Mouse (Mus musculus): ENCODE measurements around the gene Slc7a1. TPM values are rescaled to one million over a fixed set of nuclear protein-coding genes. Genes with fewer than 3 reads are reported as not detected.
A peak's percentile ranks its signal among the peaks of the same experiment; 100 is the strongest.

Gene Slc7a1
- polyA plus RNA-seq, 1 experiment = 10.2 TPM

DNA sequence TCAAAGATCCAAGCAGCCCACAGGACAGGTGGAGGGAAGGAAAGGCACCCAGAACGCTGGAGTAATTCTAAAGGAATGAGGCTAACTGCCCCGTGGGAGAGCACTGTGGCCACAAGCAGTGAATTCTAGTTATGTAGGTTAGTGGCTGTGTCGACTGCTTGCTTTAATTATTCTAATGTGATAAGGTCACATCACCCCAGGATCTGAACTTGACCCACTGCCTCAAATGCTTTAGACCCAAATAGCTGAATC is 38.0 kb downstream of the Slc7a1 start:
- Histone ChIP-seq H3K4me3 (ENCODE audit: insufficient read depth, low read length) (no peak overlapping the region), H3K4me1 (ENCODE audit: control insufficient read depth, insufficient read depth, low read length) (no peaks in the 10 kb centered on the region), H3K27ac (ENCODE audit: insufficient read depth, low read length) (no peak overlapping the region)
- no peak for TF ChIP-seq CTCF (IDR thresholded peaks at IDR 0.05; ENCODE audit: extremely low read depth, insufficient read depth, low read length)
- no peak for TF ChIP-seq POLR2A (IDR thresholded peaks at IDR 0.05; ENCODE audit: extremely low read depth, insufficient read depth, low read length)

GRCm38 (mm10) chr5:148360922-148361758 is 38.6 kb downstream of the Slc7a1 start:
- no peaks in the 10 kb centered on the region for H3K4me1 ChIP-seq (ENCODE audit: control insufficient read depth, insufficient read depth, low read length)
- TF ChIP-seq CTCF (IDR thresholded peaks at IDR 0.05; ENCODE audit: extremely low read depth, insufficient read depth, low read length) (no peak), POLR2A (IDR thresholded peaks at IDR 0.05; ENCODE audit: extremely low read depth, insufficient read depth, low read length) (no peak)
- no peak overlapping the region for H3K4me3 ChIP-seq (ENCODE audit: insufficient read depth, low read length)
- no peak overlapping the region for H3K27ac ChIP-seq (ENCODE audit: insufficient read depth, low read length)

DNA sequence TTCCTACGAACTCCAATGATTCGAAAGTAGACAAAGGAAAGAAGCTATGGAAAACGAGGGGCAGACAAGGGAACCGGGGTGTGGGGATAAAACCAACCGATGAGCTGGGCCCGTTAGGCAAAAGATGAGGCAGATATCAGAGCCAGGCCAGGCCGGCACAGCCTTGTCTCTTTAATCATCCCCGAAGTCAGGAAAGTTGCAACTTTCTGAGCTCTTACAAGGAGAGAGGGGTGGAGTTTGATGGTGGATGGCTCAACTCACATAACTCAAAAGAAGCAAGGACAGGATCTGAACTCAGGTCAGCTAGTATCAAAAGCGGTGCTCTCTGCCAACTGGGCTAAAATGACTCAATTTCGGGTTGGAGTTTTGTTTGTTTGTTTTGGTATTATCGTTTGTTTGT is 40.6 kb downstream of the Slc7a1 start:
- H3K4me3 ChIP-seq (ENCODE audit: insufficient read depth, low read length) = no peak overlapping the region
- no peak overlapping the region for H3K27ac ChIP-seq (ENCODE audit: insufficient read depth, low read length)
- H3K4me1 ChIP-seq (ENCODE audit: control insufficient read depth, insufficient read depth, low read length) = no peaks in the 10 kb centered on the region
- TF ChIP-seq CTCF (IDR thresholded peaks at IDR 0.05; ENCODE audit: extremely low read depth, insufficient read depth, low read length) (no peak), POLR2A (IDR thresholded peaks at IDR 0.05; ENCODE audit: extremely low read depth, insufficient read depth, low read length) (no peak)

- TF ChIP-seq POLR2A (IDR thresholded peaks at IDR 0.05; ENCODE audit: extremely low read depth, insufficient read depth, low read length) = no peak
- TF ChIP-seq CTCF (IDR thresholded peaks at IDR 0.05; ENCODE audit: extremely low read depth, insufficient read depth, low read length) = no peak
- H3K4me1 ChIP-seq (ENCODE audit: control insufficient read depth, insufficient read depth, low read length) = no peaks in the 10 kb centered on the region
- no peak overlapping the region for H3K4me3 ChIP-seq (ENCODE audit: insufficient read depth, low read length)
These were observed 42.5 kb downstream of the Slc7a1 start for GRCm38 (mm10) chr5:148357168-148357567.

DNA sequence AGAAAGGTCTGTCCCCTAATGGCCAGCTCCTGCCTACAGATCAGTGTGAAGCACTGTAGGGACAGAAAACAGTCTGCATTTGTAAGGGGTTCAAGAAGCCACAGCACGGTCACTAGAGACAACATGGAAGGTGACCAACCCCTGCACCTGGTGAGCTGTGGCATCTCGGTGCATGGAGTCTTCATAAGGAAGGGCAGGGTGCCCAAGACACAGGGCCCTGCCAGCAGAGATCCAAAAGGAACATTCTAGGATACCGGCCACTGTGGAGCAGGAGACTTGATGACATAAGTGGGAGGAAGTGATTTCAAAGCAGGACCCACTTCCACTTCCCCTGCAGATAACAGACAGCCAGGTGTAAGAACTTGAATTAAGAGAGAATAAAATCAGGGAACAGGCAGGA is 43.9 kb downstream of the Slc7a1 start:
- Histone ChIP-seq H3K27ac (ENCODE audit: insufficient read depth, low read length) (no peak overlapping the region), H3K4me1 (ENCODE audit: control insufficient read depth, insufficient read depth, low read length) (no peaks in the 10 kb centered on the region), H3K4me3 (ENCODE audit: insufficient read depth, low read length) (no peak overlapping the region)
- no peak for TF ChIP-seq POLR2A (IDR thresholded peaks at IDR 0.05; ENCODE audit: extremely low read depth, insufficient read depth, low read length)
- no peak for TF ChIP-seq CTCF (IDR thresholded peaks at IDR 0.05; ENCODE audit: extremely low read depth, insufficient read depth, low read length)

More at GRCm38 (mm10) chr5:148357168-148357567, 42.5 kb downstream of the Slc7a1 start:
- no peak overlapping the region for H3K27ac ChIP-seq (ENCODE audit: insufficient read depth, low read length)

DNA sequence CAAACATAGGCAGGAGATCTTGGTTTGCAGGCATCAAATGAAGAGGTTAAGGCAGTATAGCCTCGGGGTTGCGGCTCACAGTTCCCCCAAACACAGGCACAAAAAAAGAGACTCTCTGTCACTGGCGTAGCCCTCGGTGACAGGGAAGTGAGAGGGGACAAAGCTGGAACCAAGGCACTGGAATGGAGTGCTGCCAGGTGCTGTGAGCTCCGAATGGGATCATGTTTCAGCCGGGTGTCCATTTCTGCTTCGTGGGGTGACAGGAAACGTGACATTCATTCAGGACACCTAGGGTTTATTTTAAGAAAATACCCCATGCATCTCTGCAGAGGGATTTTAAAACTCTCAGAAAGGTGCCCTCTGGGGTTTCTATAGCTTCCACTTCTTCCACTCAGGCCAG is 45.2 kb downstream of the Slc7a1 start:
- TF ChIP-seq POLR2A (IDR thresholded peaks at IDR 0.05; ENCODE audit: extremely low read depth, insufficient read depth, low read length) (no peak), CTCF (IDR thresholded peaks at IDR 0.05; ENCODE audit: extremely low read depth, insufficient read depth, low read length) (no peak)

DNA sequence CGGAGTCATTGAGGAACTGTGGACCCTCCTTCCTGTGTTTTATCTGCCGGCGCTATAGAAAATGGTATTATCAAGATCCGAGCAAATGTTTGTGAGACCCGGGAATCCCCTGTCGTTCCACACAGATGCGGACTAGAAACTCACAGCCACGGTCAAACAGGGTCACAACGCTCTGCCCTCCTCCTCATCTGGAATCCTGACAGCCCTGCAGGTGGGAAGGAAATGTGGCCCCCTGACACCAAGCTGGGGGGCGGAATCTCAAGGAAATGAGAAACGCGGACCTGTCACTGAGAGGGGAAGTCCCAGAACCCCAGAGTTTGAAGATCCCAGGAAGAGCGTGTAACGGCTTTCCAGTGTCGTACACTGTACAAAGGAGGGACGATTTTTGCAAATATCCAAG is 46.3 kb downstream of the Slc7a1 start:
- Histone ChIP-seq H3K4me1 (ENCODE audit: control insufficient read depth, insufficient read depth, low read length) (no peaks in the 10 kb centered on the region; the same call in 1 of the 2 replicates), H3K27ac (ENCODE audit: insufficient read depth, low read length) (no peak overlapping the region), H3K4me3 (ENCODE audit: insufficient read depth, low read length) (no peak overlapping the region)
- TF ChIP-seq CTCF (IDR thresholded peaks at IDR 0.05; ENCODE audit: extremely low read depth, insufficient read depth, low read length) = no peak
- TF ChIP-seq POLR2A (IDR thresholded peaks at IDR 0.05; ENCODE audit: extremely low read depth, insufficient read depth, low read length) = no peak

More for the DNA sequence above, 45.2 kb downstream of the Slc7a1 start:
- Histone ChIP-seq H3K27ac (ENCODE audit: insufficient read depth, low read length) (no peak overlapping the region), H3K4me3 (ENCODE audit: insufficient read depth, low read length) (no peak overlapping the region), H3K4me1 (ENCODE audit: control insufficient read depth, insufficient read depth, low read length) (no peaks in the 10 kb centered on the region; the same call in 1 of the 2 replicates)

DNA sequence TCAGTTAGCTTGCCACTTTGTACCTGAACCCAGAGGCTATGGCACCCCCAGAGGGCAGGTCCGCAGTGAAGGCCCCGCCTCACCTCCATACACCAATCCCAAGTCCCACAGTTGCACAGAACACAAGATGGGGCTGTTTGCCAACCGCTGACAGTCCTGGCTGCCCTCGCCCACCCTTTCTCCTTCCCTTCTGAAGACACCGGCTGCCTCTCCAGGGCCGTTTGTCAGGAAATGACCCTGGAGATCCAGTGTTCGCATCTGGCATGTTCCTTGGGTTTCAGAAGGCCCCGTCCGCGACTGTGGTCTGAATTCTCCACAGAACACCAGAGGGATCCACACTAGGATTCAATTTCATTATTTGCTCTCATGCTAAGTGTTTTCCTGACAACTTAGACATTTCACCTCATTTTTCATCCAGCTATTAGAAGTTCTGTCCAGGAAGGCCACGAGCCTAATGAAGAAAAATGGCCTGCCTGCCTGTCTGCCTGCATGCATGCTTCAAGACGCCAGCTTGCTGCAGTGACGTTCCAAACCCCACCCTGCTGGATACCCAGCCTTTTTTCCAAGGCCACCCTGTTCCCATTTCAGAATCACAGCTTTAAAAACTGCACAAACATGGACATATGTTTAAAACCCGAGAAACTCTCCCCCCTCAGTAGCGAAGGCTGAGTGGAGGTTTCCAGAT is 50.2 kb downstream of the Slc7a1 start:
- Histone ChIP-seq H3K4me1 (ENCODE audit: control insufficient read depth, insufficient read depth, low read length) (no peaks in the 10 kb centered on the region; the same call in 1 of the 2 replicates), H3K4me3 (ENCODE audit: insufficient read depth, low read length) (no peak overlapping the region), H3K27ac (ENCODE audit: insufficient read depth, low read length) (no peak overlapping the region)
- TF ChIP-seq CTCF (IDR thresholded peaks at IDR 0.05; ENCODE audit: extremely low read depth, insufficient read depth, low read length) (no peak), POLR2A (IDR thresholded peaks at IDR 0.05; ENCODE audit: extremely low read depth, insufficient read depth, low read length) (no peak)

- no peak overlapping the region for H3K4me3 ChIP-seq (ENCODE audit: insufficient read depth, low read length)
- no peak overlapping the region for H3K27ac ChIP-seq (ENCODE audit: insufficient read depth, low read length)
- H3K4me1 ChIP-seq (ENCODE audit: control insufficient read depth, insufficient read depth, low read length) = no peaks in the 10 kb centered on the region; the same call in 1 of the 2 replicates
- TF ChIP-seq CTCF (IDR thresholded peaks at IDR 0.05; ENCODE audit: extremely low read depth, insufficient read depth, low read length) = no peak
- no peak for TF ChIP-seq POLR2A (IDR thresholded peaks at IDR 0.05; ENCODE audit: extremely low read depth, insufficient read depth, low read length)
These were observed 51.6 kb downstream of the Slc7a1 start for GRCm38 (mm10) chr5:148348153-148348552.

- TF ChIP-seq CTCF (IDR thresholded peaks at IDR 0.05; ENCODE audit: extremely low read depth, insufficient read depth, low read length) (0 out of 2 replicates have a peak, but pooled peaks have one; percentile 27), POLR2A (IDR thresholded peaks at IDR 0.05; ENCODE audit: extremely low read depth, insufficient read depth, low read length) (no peak)
- no peak overlapping the region for H3K4me3 ChIP-seq (ENCODE audit: insufficient read depth, low read length)
- H3K4me1 ChIP-seq (ENCODE audit: control insufficient read depth, insufficient read depth, low read length) = no peaks in the 10 kb centered on the region; the same call in none of the 2 replicates
- no peak overlapping the region for H3K27ac ChIP-seq (ENCODE audit: insufficient read depth, low read length)
These were observed 53.2 kb downstream of the Slc7a1 start for GRCm38 (mm10) chr5:148346543-148346942.
